Mouse (Mus musculus) gastrocnemius, postnatal 10 days (tissue): ENCODE measurements around the gene Adgrf3. TPM values are rescaled to one million over a fixed set of nuclear protein-coding genes. Genes with fewer than 3 reads are reported as not detected.

ENCODE experiments used
- DNase-seq: peaks from one replicate; pipeline ENCODE4 v3.0.0; 2021; ENCODE audit warnings: mixed read lengths
- total RNA-seq, 2 experiments: library from RNA; stranded (reverse); gene quantifications; 2 replicates each; pipeline ENCODE4 v1.2.3; 2021

Adgrf3 gene
- total RNA-seq, 2 experiments from 2014 or later, result not detected

GRCm38 (mm10) chr5:30202221-30202620 is 3.3 kb downstream of the Adgrf3 start:
- DNase-seq, result no peak

- DNase-seq, result no peak
These were observed 4.0 kb downstream of the Adgrf3 start for GRCm38 (mm10) chr5:30201521-30201920.

- no peak for DNase-seq
These were observed 7.3 kb downstream of the Adgrf3 start for GRCm38 (mm10) chr5:30198257-30198656.

GRCm38 (mm10) chr5:30195340-30195739 is 10.2 kb downstream of the Adgrf3 start:
- no peak for DNase-seq

GRCm38 (mm10) chr5:30192452-30192851 is 13.1 kb downstream of the Adgrf3 start:
- DNase-seq, result no peak

- DNase-seq, result no peak
These were observed 17.6 kb downstream of the Adgrf3 start for GRCm38 (mm10) chr5:30187687-30188485.

- no peak for DNase-seq
These were observed 29.7 kb downstream of the Adgrf3 start for GRCm38 (mm10) chr5:30175811-30176210.

- DNase-seq, result no peak
These were observed 32.4 kb downstream of the Adgrf3 start for GRCm38 (mm10) chr5:30172931-30173692.

GRCm38 (mm10) chr5:30172115-30172514 is 33.4 kb downstream of the Adgrf3 start:
- no peak for DNase-seq

GRCm38 (mm10) chr5:30170303-30170940 is 35.1 kb downstream of the Adgrf3 start:
- no peak for DNase-seq

- no peak for DNase-seq
These were observed 40.1 kb downstream of the Adgrf3 start for GRCm38 (mm10) chr5:30165234-30165946.

GRCm38 (mm10) chr5:30162339-30162738 is 43.2 kb downstream of the Adgrf3 start:
- DNase-seq, result no peak

- no peak for DNase-seq
These were observed 43.7 kb downstream of the Adgrf3 start for GRCm38 (mm10) chr5:30161836-30162235.

- DNase-seq, result peak; percentile 18
These were observed 45.9 kb downstream of the Adgrf3 start for GRCm38 (mm10) chr5:30159601-30160000.

- no peak for DNase-seq
These were observed 49.5 kb downstream of the Adgrf3 start for GRCm38 (mm10) chr5:30155821-30156629.

- DNase-seq, result no peak
These were observed 50.1 kb downstream of the Adgrf3 start for GRCm38 (mm10) chr5:30155395-30155792.

GRCm38 (mm10) chr5:30154474-30155394 is 50.8 kb downstream of the Adgrf3 start, which contains the start of the genes Hadha and Hadhb:
TSS of gene Hadha (minus strand) at chr5:30155162.
TSS of gene Hadhb (plus strand) at chr5:30155248.
- DNase-seq, result peak; percentile 94

GRCm38 (mm10) chr5:30154013-30154412 is 51.5 kb downstream of the Adgrf3 start:
- no peak for DNase-seq

- no peak for DNase-seq
These were observed 52.3 kb downstream of the Adgrf3 start for GRCm38 (mm10) chr5:30153222-30153621.

GRCm38 (mm10) chr5:30152413-30152812 is 53.1 kb downstream of the Adgrf3 start:
- DNase-seq, result no peak
